Mouse (Mus musculus) midbrain, embryonic 16.5 days (tissue): ENCODE data around the gene Nhlrc4. TPM values are rescaled to one million over a fixed set of nuclear protein-coding genes. Genes with fewer than 3 reads are reported as not detected.
A peak's percentile ranks its signal among the peaks of the same experiment; 100 is the strongest.

Experiments used
- ATAC-seq: fragments of 200-750 bp; cut with Nextera tagmentation; 2 replicates; pipeline ENCODE4 v1.8.0; 2017; ENCODE audit warnings: moderate TSS enrichment
- H3K27ac ChIP-seq: fragments of 300-500 bp; sonication (generic); 2 replicates; pipeline ENCODE4 v1.5.1; 2014; ENCODE audit warnings: mild to moderate bottlenecking, low read length, mixed read lengths
- H3K27me3 ChIP-seq: fragments of 300-500 bp; sonication (generic); 2 replicates; pipeline ENCODE4 v1.6.1; 2014; ENCODE audit warnings: low read depth, low read length, mixed read lengths; ENCODE audit not compliant: control insufficient read depth, insufficient read depth
- H3K36me3 ChIP-seq: fragments of 300-500 bp; sonication (generic); 2 replicates; pipeline ENCODE4 v1.6.1; 2014; ENCODE audit warnings: mild to moderate bottlenecking, low read length, moderate library complexity, mixed read lengths; ENCODE audit not compliant: control insufficient read depth, insufficient read depth
- H3K4me1 ChIP-seq: fragments of 300-500 bp; sonication (generic); 2 replicates; pipeline ENCODE4 v1.6.1; 2014; ENCODE audit warnings: mild to moderate bottlenecking, low read length, mixed read lengths; ENCODE audit not compliant: control insufficient read depth, insufficient read depth
- H3K4me2 ChIP-seq: fragments of 300-500 bp; sonication (generic); 2 replicates; pipeline ENCODE4 v1.6.1; 2014; ENCODE audit warnings: mild to moderate bottlenecking, low read length, mixed read lengths
- H3K4me3 ChIP-seq: fragments of 300-500 bp; sonication (generic); 2 replicates; pipeline ENCODE4 v1.5.1; 2014; ENCODE audit warnings: low read depth, mild to moderate bottlenecking, low read length, moderate library complexity, mixed read lengths
- H3K9ac ChIP-seq: fragments of 300-500 bp; sonication (generic); 2 replicates; pipeline ENCODE4 v1.6.1; 2014; ENCODE audit warnings: low read depth, low read length, mixed read lengths
- H3K9me3 ChIP-seq: fragments of 300-500 bp; sonication (generic); replicated peaks from 2 replicates; pipeline ENCODE4 v1.6.1; 2014; ENCODE audit warnings: mild to moderate bottlenecking, low read length, mixed read lengths; ENCODE audit not compliant: control insufficient read depth, poor library complexity, severe bottlenecking
- WGBS: fragments of 180-500 bp; shearing (Covaris S2); extraction: QIAGEN DNeasy Blood & Tissue Kit; methylation state at CpG from one replicate; pipeline ENCODE4 v1.1.7; 2014; 5-methylcytosine and 5-hydroxymethylcytosine counted together
- polyA plus RNA-seq: library from polyadenylated mRNA; unstranded; fragments of >200 nt; fragmentation: Nextera tagmentation; extraction: Ambion mirVana; gene quantifications from 2 replicates; pipeline ENCODE4 v1.2.1, GENCODE M21; 2015

The Nhlrc4 gene
- 0.16 and 0.78 TPM in 2 replicates for polyA plus RNA-seq

GRCm38 (mm10) chr17:25944366-25945163 is at the start of gene Nhlrc4, which contains the start of gene Pigq:
TSS of gene Nhlrc4 (minus strand) at chr17:25944961.
TSS of gene Pigq (minus strand) at chr17:25944936.
- Histone ChIP-seq H3K4me1 (peaks cover 14% of the 10 kb centered on the region), H3K4me3 (no peak within 1 kb of the TSS), H3K27me3 (no peaks in the 10 kb centered on the region; the same call in 1 of the 2 replicates), H3K36me3 (no peaks in the 10 kb centered on the region), H3K4me2 (no peak within 1 kb of the TSS), H3K27ac (no peak within 1 kb of the TSS), H3K9ac (no peak within 1 kb of the TSS), H3K9me3 (no peaks in the 10 kb centered on the region)
- no peak for ATAC-seq
- 45% methylated on average over 5 of the region's 6 CpGs for WGBS

- Histone ChIP-seq H3K9ac (no peak overlapping the region), H3K36me3 (peaks cover 49% of the 10 kb centered on the region)
Observed at GRCm38 (mm10) chr17:25993489-25993888, 48.7 kb upstream of the Nhlrc4 start.

GRCm38 (mm10) chr17:25992274-25992673 is 47.5 kb upstream of the Nhlrc4 start:
- ATAC-seq = no peak
- Histone ChIP-seq H3K27me3 (no peaks in the 10 kb centered on the region), H3K9ac (no peak overlapping the region), H3K27ac (no peak overlapping the region), H3K4me2 (no peak overlapping the region), H3K36me3 (peaks cover 44% of the 10 kb centered on the region), H3K4me3 (no peak overlapping the region), H3K9me3 (no peaks in the 10 kb centered on the region), H3K4me1 (no peaks in the 10 kb centered on the region)
- 97% methylated on average over 4 of the region's 4 CpGs for WGBS

More at GRCm38 (mm10) chr17:25993489-25993888, 48.7 kb upstream of the Nhlrc4 start:
- 94% methylated on average over 3 of the region's 3 CpGs for WGBS
- Histone ChIP-seq H3K9me3 (no peaks in the 10 kb centered on the region), H3K27ac (no peak overlapping the region), H3K4me1 (no peaks in the 10 kb centered on the region), H3K4me3 (no peak overlapping the region), H3K27me3 (no peaks in the 10 kb centered on the region), H3K4me2 (no peak overlapping the region)
- ATAC-seq = no peak

- Histone ChIP-seq H3K27ac (no peak overlapping the region), H3K4me2 (no peak overlapping the region), H3K9me3 (no peaks in the 10 kb centered on the region), H3K4me3 (no peak overlapping the region), H3K36me3 (peaks cover 41% of the 10 kb centered on the region), H3K4me1 (peaks cover 7% of the 10 kb centered on the region), H3K9ac (no peak overlapping the region), H3K27me3 (no peaks in the 10 kb centered on the region)
- no peak for ATAC-seq
- 93% methylated on average over 5 of the region's 5 CpGs for WGBS
Observed at GRCm38 (mm10) chr17:25990331-25990730, 45.6 kb upstream of the Nhlrc4 start.

GRCm38 (mm10) chr17:25985306-25986294 is 40.8 kb upstream of the Nhlrc4 start, which contains the start of gene Capn15:
TSS of gene Capn15 (minus strand) at chr17:25985796.
- Histone ChIP-seq H3K9me3 (no peaks in the 10 kb centered on the region), H3K27ac (peak within 1 kb of the TSS; percentile 90), H3K36me3 (peaks cover 17% of the 10 kb centered on the region), H3K9ac (peak within 1 kb of the TSS; percentile 90), H3K27me3 (no peaks in the 10 kb centered on the region), H3K4me3 (peak within 1 kb of the TSS; percentile 93), H3K4me1 (peaks cover 31% of the 10 kb centered on the region), H3K4me2 (peak within 1 kb of the TSS; percentile 84)
- ATAC-seq = peak; percentile 99
- under 1% methylated on average over 91 of the region's 91 CpGs for WGBS

GRCm38 (mm10) chr17:25984556-25985305 is 40.0 kb upstream of the Nhlrc4 start:
- WGBS = 13% methylated on average over 17 of the region's 17 CpGs
- peaks cover 31% of the 10 kb centered on the region for H3K4me1 ChIP-seq
- no peaks in the 10 kb centered on the region for H3K9me3 ChIP-seq
- H3K4me3 ChIP-seq = peak overlapping the region; percentile 93
- H3K9ac ChIP-seq = peak overlapping the region; percentile 90
- no peaks in the 10 kb centered on the region for H3K27me3 ChIP-seq
- peaks cover 9% of the 10 kb centered on the region for H3K36me3 ChIP-seq
- ATAC-seq = no peak
- peak overlapping the region; percentile 90 for H3K27ac ChIP-seq
- H3K4me2 ChIP-seq = peak overlapping the region; percentile 84

GRCm38 (mm10) chr17:25984066-25984465 is 39.3 kb upstream of the Nhlrc4 start:
- no peak for ATAC-seq
- Histone ChIP-seq H3K27ac (no peak overlapping the region), H3K9me3 (no peaks in the 10 kb centered on the region), H3K4me2 (peak overlapping the region; percentile 84), H3K4me3 (peak overlapping the region; percentile 93; the same call in 1 of the 2 replicates), H3K36me3 (0 out of 2 replicates have a peak, but pooled peaks cover 5% of the 10 kb centered on the region), H3K4me1 (peaks cover 31% of the 10 kb centered on the region), H3K27me3 (no peaks in the 10 kb centered on the region), H3K9ac (no peak overlapping the region)
- WGBS = 100% methylated on average over 1 of the region's 1 CpGs

GRCm38 (mm10) chr17:25982913-25983312 is 38.2 kb upstream of the Nhlrc4 start:
- Histone ChIP-seq H3K4me3 (no peak overlapping the region), H3K9me3 (no peaks in the 10 kb centered on the region), H3K4me2 (no peak overlapping the region), H3K9ac (no peak overlapping the region), H3K27ac (no peak overlapping the region), H3K36me3 (0 out of 2 replicates have a peak, but pooled peaks cover 2% of the 10 kb centered on the region), H3K27me3 (no peaks in the 10 kb centered on the region), H3K4me1 (peaks cover 31% of the 10 kb centered on the region)
- no peak for ATAC-seq
- 97% methylated on average over 3 of the region's 3 CpGs for WGBS
